ENCODE assay signal across 16 mouse cellular contexts in genomic region chr3:142061267-142061666, GRCm38 (mm10).
"Had no signal": no experiment of that assay in that cellular context is flagged by ENCODE, and none has a peak within 500 bp of the region (broad histone marks: within the 10 kb centered on the region; RNA-seq: fewer than 3 reads in every experiment).

No protein-coding gene starts in this region.

- H3K27me3 ChIP-seq: midbrain, embryonic 12.5 days; neural tube, embryonic 13.5 days; neural tube, embryonic 15.5 days; stomach, embryonic 15.5 days had no signal

- H3K27ac ChIP-seq: midbrain, embryonic 10.5 days; midbrain, embryonic 12.5 days; neural tube, embryonic 13.5 days; neural tube, embryonic 15.5 days; stomach, embryonic 15.5 days; stomach, postnatal 0 days had no signal

- H3K9ac ChIP-seq: lung, embryonic 14.5 days; midbrain, embryonic 12.5 days; neural tube, embryonic 13.5 days; neural tube, embryonic 15.5 days; stomach, embryonic 15.5 days had no signal

- H3K4me3 ChIP-seq: midbrain, embryonic 10.5 days; midbrain, embryonic 12.5 days; myocyte; neural tube, embryonic 13.5 days; neural tube, embryonic 15.5 days; stomach, embryonic 15.5 days had no signal

- DNase-seq: lung, embryonic 14.5 days; lung, postnatal 10 days; lung, postnatal 4 days; midbrain, embryonic 14.5 days; right cerebral cortex, postnatal 14 days; thymus, adult 2 months; thymus, postnatal 25 days; thymus, postnatal 4 days had no signal

- H3K36me3 ChIP-seq: midbrain, embryonic 10.5 days; midbrain, embryonic 12.5 days; neural tube, embryonic 13.5 days; neural tube, embryonic 15.5 days; stomach, embryonic 15.5 days had no signal

- H3K9me3 ChIP-seq: midbrain, embryonic 10.5 days; midbrain, embryonic 12.5 days; neural tube, embryonic 13.5 days; neural tube, embryonic 15.5 days; stomach, embryonic 15.5 days had no signal

- H3K4me2 ChIP-seq: lung, embryonic 14.5 days; midbrain, embryonic 12.5 days; neural tube, embryonic 13.5 days; neural tube, embryonic 15.5 days; stomach, embryonic 15.5 days had no signal

- H3K4me1 ChIP-seq: neural tube, embryonic 15.5 days had no signal

- ATAC-seq: midbrain, embryonic 16.5 days had no signal
